Mouse (Mus musculus): ENCODE measurements around the gene Dnal1. TPM values are rescaled to one million over a fixed set of nuclear protein-coding genes. Genes with fewer than 3 reads are reported as not detected.
A peak's percentile ranks its signal among the peaks of the same experiment; 100 is the strongest.

Gene Dnal1
- polyA plus RNA-seq, 1 experiment: 6.3 TPM

GRCm38 (mm10) chr12:84101493-84101845, 12.7 kb upstream of the Dnal1 start:
- TF ChIP-seq POLR2A (IDR thresholded peaks at IDR 0.05; ENCODE audit: low read depth, low read length): no peak
- no peak for TF ChIP-seq CTCF (conservative IDR thresholded peaks at IDR 0.05; ENCODE audit: insufficient read depth, insufficient read length, low read depth, low read length)
- no peak for DNase-seq
- no peaks in the 10 kb centered on the region; the same call in 1 of the 2 replicates for H3K4me1 ChIP-seq (ENCODE audit: control insufficient read depth, insufficient read depth, low read length)
- H3K4me3 ChIP-seq (ENCODE audit: insufficient read depth, low read depth, low read length): peak overlapping the region; percentile 45
- 57% methylated on average over 2 of the region's 2 CpGs for WGBS
- H3K27ac ChIP-seq (ENCODE audit: insufficient read depth, low read depth, low read length): no peak overlapping the region; the same call in 1 of the 2 replicates
- H3K27me3 ChIP-seq (replicated peaks; ENCODE audit: control insufficient read depth, insufficient read depth, low read length): no peaks in the 10 kb centered on the region
- no peaks in the 10 kb centered on the region for H3K36me3 ChIP-seq (ENCODE audit: control insufficient read depth, insufficient read depth, low read length)

- Histone ChIP-seq H3K4me1 (ENCODE audit: control insufficient read depth, insufficient read depth, low read length) (no peaks in the 10 kb centered on the region), H3K36me3 (ENCODE audit: control insufficient read depth, insufficient read depth, low read length) (no peaks in the 10 kb centered on the region), H3K4me3 (ENCODE audit: insufficient read depth, low read depth, low read length) (no peak overlapping the region), H3K27ac (ENCODE audit: insufficient read depth, low read depth, low read length) (no peak overlapping the region), H3K27me3 (replicated peaks; ENCODE audit: control insufficient read depth, insufficient read depth, low read length) (no peaks in the 10 kb centered on the region)
- 74% methylated on average over 3 of the region's 3 CpGs for WGBS
- TF ChIP-seq POLR2A (IDR thresholded peaks at IDR 0.05; ENCODE audit: low read depth, low read length): no peak
- TF ChIP-seq CTCF (conservative IDR thresholded peaks at IDR 0.05; ENCODE audit: insufficient read depth, insufficient read length, low read depth, low read length): no peak
- no peak for DNase-seq
These were observed 7.2 kb upstream of the Dnal1 start for GRCm38 (mm10) chr12:84107012-84107411.

- H3K27ac ChIP-seq (ENCODE audit: insufficient read depth, low read depth, low read length): no peak overlapping the region
- no peaks in the 10 kb centered on the region for H3K36me3 ChIP-seq (ENCODE audit: control insufficient read depth, insufficient read depth, low read length)
- no peak overlapping the region for H3K4me3 ChIP-seq (ENCODE audit: insufficient read depth, low read depth, low read length)
- DNase-seq: no peak
- no peaks in the 10 kb centered on the region for H3K4me1 ChIP-seq (ENCODE audit: control insufficient read depth, insufficient read depth, low read length)
- H3K27me3 ChIP-seq (replicated peaks; ENCODE audit: control insufficient read depth, insufficient read depth, low read length): no peaks in the 10 kb centered on the region
- 72% methylated on average over 1 of the region's 1 CpGs for WGBS
- TF ChIP-seq POLR2A (IDR thresholded peaks at IDR 0.05; ENCODE audit: low read depth, low read length): no peak
- no peak for TF ChIP-seq CTCF (conservative IDR thresholded peaks at IDR 0.05; ENCODE audit: insufficient read depth, insufficient read length, low read depth, low read length)
These were observed 6.5 kb upstream of the Dnal1 start for GRCm38 (mm10) chr12:84107692-84108091.

- WGBS: 75% methylated on average over 1 of the region's 1 CpGs
- TF ChIP-seq POLR2A (IDR thresholded peaks at IDR 0.05; ENCODE audit: low read depth, low read length): no peak
- TF ChIP-seq CTCF (conservative IDR thresholded peaks at IDR 0.05; ENCODE audit: insufficient read depth, insufficient read length, low read depth, low read length): no peak
These were observed 4.2 kb upstream of the Dnal1 start for GRCm38 (mm10) chr12:84109924-84110323.

GRCm38 (mm10) chr12:84110814-84111213, 3.4 kb upstream of the Dnal1 start:
- no peak overlapping the region for H3K27ac ChIP-seq (ENCODE audit: insufficient read depth, low read depth, low read length)
- no peak for DNase-seq
- H3K4me1 ChIP-seq (ENCODE audit: control insufficient read depth, insufficient read depth, low read length): peaks cover 6% of the 10 kb centered on the region; the same call in 1 of the 2 replicates
- WGBS: 92% methylated on average over 4 of the region's 4 CpGs
- H3K4me3 ChIP-seq (ENCODE audit: insufficient read depth, low read depth, low read length): no peak overlapping the region
- H3K36me3 ChIP-seq (ENCODE audit: control insufficient read depth, insufficient read depth, low read length): no peaks in the 10 kb centered on the region
- TF ChIP-seq CTCF (conservative IDR thresholded peaks at IDR 0.05; ENCODE audit: insufficient read depth, insufficient read length, low read depth, low read length) (no peak), POLR2A (IDR thresholded peaks at IDR 0.05; ENCODE audit: low read depth, low read length) (no peak)
- no peaks in the 10 kb centered on the region for H3K27me3 ChIP-seq (replicated peaks; ENCODE audit: control insufficient read depth, insufficient read depth, low read length)

More at GRCm38 (mm10) chr12:84109924-84110323, 4.2 kb upstream of the Dnal1 start:
- Histone ChIP-seq H3K4me3 (ENCODE audit: insufficient read depth, low read depth, low read length) (no peak overlapping the region), H3K27ac (ENCODE audit: insufficient read depth, low read depth, low read length) (no peak overlapping the region), H3K27me3 (replicated peaks; ENCODE audit: control insufficient read depth, insufficient read depth, low read length) (no peaks in the 10 kb centered on the region), H3K36me3 (ENCODE audit: control insufficient read depth, insufficient read depth, low read length) (no peaks in the 10 kb centered on the region), H3K4me1 (ENCODE audit: control insufficient read depth, insufficient read depth, low read length) (peaks cover 2% of the 10 kb centered on the region; the same call in 1 of the 2 replicates)
- no peak for DNase-seq

GRCm38 (mm10) chr12:84113676-84114075, 490 bp upstream of the Dnal1 start:
- Histone ChIP-seq H3K27me3 (replicated peaks; ENCODE audit: control insufficient read depth, insufficient read depth, low read length) (no peaks in the 10 kb centered on the region), H3K4me1 (ENCODE audit: control insufficient read depth, insufficient read depth, low read length) (peaks cover 6% of the 10 kb centered on the region; the same call in 1 of the 2 replicates), H3K27ac (ENCODE audit: insufficient read depth, low read depth, low read length) (no peak overlapping the region), H3K36me3 (ENCODE audit: control insufficient read depth, insufficient read depth, low read length) (no peaks in the 10 kb centered on the region), H3K4me3 (ENCODE audit: insufficient read depth, low read depth, low read length) (no peak overlapping the region)
- DNase-seq: no peak
- TF ChIP-seq POLR2A (IDR thresholded peaks at IDR 0.05; ENCODE audit: low read depth, low read length): no peak
- no peak for TF ChIP-seq CTCF (conservative IDR thresholded peaks at IDR 0.05; ENCODE audit: insufficient read depth, insufficient read length, low read depth, low read length)
- WGBS: 27% methylated on average over 6 of the region's 6 CpGs

GRCm38 (mm10) chr12:84119584-84119983, 5.4 kb downstream of the Dnal1 start:
- no peak for DNase-seq
- Histone ChIP-seq H3K4me1 (ENCODE audit: control insufficient read depth, insufficient read depth, low read length) (peaks cover 6% of the 10 kb centered on the region; the same call in 1 of the 2 replicates), H3K36me3 (ENCODE audit: control insufficient read depth, insufficient read depth, low read length) (no peaks in the 10 kb centered on the region), H3K27ac (ENCODE audit: insufficient read depth, low read depth, low read length) (no peak overlapping the region), H3K4me3 (ENCODE audit: insufficient read depth, low read depth, low read length) (no peak overlapping the region), H3K27me3 (replicated peaks; ENCODE audit: control insufficient read depth, insufficient read depth, low read length) (no peaks in the 10 kb centered on the region)
- TF ChIP-seq POLR2A (IDR thresholded peaks at IDR 0.05; ENCODE audit: low read depth, low read length) (no peak), CTCF (conservative IDR thresholded peaks at IDR 0.05; ENCODE audit: insufficient read depth, insufficient read length, low read depth, low read length) (no peak)
- 93% methylated on average over 5 of the region's 5 CpGs for WGBS
